Mouse (Mus musculus): Measurements from ENCODE around the gene Tmem59l. TPM values are rescaled to one million over a fixed set of nuclear protein-coding genes. Genes with fewer than 3 reads are reported as not detected.
"Not testable (repeated sequence)": the region's sequence is repeated elsewhere in the genome, so short reads cannot be mapped to it uniquely, and the experiment has no call there.

Gene Tmem59l
- polyA plus RNA-seq, 1 experiment from 2014 or later = 6.7 TPM

- no peak overlapping the region for H3K9ac ChIP-seq
- no peak overlapping the region for H3K27ac ChIP-seq (ENCODE audit: low read depth)
- H3K27me3 ChIP-seq (ENCODE audit: insufficient read depth, low read length) = no peaks in the 10 kb centered on the region
- no peak overlapping the region for H3K4me2 ChIP-seq
- H3K4me1 ChIP-seq (ENCODE audit: insufficient read depth) = no peaks in the 10 kb centered on the region
- H3K36me3 ChIP-seq (ENCODE audit: insufficient read depth) = peaks cover 38% of the 10 kb centered on the region
- no peak for DNase-seq
- TF ChIP-seq CTCF (IDR thresholded peaks at IDR 0.05; ENCODE audit: low read depth) = no peak
- WGBS = 80% methylated on average over 10 of the region's 10 CpGs
- no peak overlapping the region for H3K4me3 ChIP-seq (ENCODE audit: low read depth, low read length)
- ATAC-seq (ENCODE audit: insufficient read depth) = no peak
- H3K9me3 ChIP-seq (ENCODE audit: low read depth, low read length) = no peaks in the 10 kb centered on the region
These were observed 30.9 kb upstream of the Tmem59l start for GRCm38 (mm10) chr8:70517940-70518643.

GRCm38 (mm10) chr8:70513441-70513840, 26.3 kb upstream of the Tmem59l start:
- DNase-seq (no peak), ATAC-seq (ENCODE audit: insufficient read depth) (no peak)
- Histone ChIP-seq H3K9ac (no peak overlapping the region), H3K36me3 (ENCODE audit: insufficient read depth) (peaks cover 45% of the 10 kb centered on the region), H3K4me1 (ENCODE audit: insufficient read depth) (peaks cover 11% of the 10 kb centered on the region; the same call in 1 of the 2 replicates), H3K27ac (ENCODE audit: low read depth) (no peak overlapping the region), H3K27me3 (ENCODE audit: insufficient read depth, low read length) (no peaks in the 10 kb centered on the region), H3K4me3 (ENCODE audit: low read depth, low read length) (no peak overlapping the region), H3K9me3 (ENCODE audit: low read depth, low read length) (no peaks in the 10 kb centered on the region), H3K4me2 (no peak overlapping the region)
- no peak for TF ChIP-seq CTCF (IDR thresholded peaks at IDR 0.05; ENCODE audit: low read depth)
- WGBS = 62% methylated on average over 2 of the region's 2 CpGs

- peaks cover 11% of the 10 kb centered on the region; the same call in 1 of the 2 replicates for H3K4me1 ChIP-seq (ENCODE audit: insufficient read depth)
- no peaks in the 10 kb centered on the region for H3K9me3 ChIP-seq (ENCODE audit: low read depth, low read length)
- no peak for ATAC-seq (ENCODE audit: insufficient read depth)
- H3K27ac ChIP-seq (ENCODE audit: low read depth) = no peak overlapping the region
- no peaks in the 10 kb centered on the region for H3K27me3 ChIP-seq (ENCODE audit: insufficient read depth, low read length)
- no peak overlapping the region for H3K4me3 ChIP-seq (ENCODE audit: low read depth, low read length)
- 92% methylated on average over 11 of the region's 11 CpGs for WGBS
- no peak for DNase-seq
- no peak for TF ChIP-seq CTCF (IDR thresholded peaks at IDR 0.05; ENCODE audit: low read depth)
- no peak overlapping the region; the same call in 1 of the 2 replicates for H3K9ac ChIP-seq
- H3K4me2 ChIP-seq = no peak overlapping the region
- peaks cover 51% of the 10 kb centered on the region for H3K36me3 ChIP-seq (ENCODE audit: insufficient read depth)
These were observed 25.2 kb upstream of the Tmem59l start for GRCm38 (mm10) chr8:70512253-70512903.

GRCm38 (mm10) chr8:70511770-70512169, 24.6 kb upstream of the Tmem59l start:
- ATAC-seq (ENCODE audit: insufficient read depth) (no peak), DNase-seq (no peak)
- H3K4me1 ChIP-seq (ENCODE audit: insufficient read depth) = peaks cover 11% of the 10 kb centered on the region; the same call in 1 of the 2 replicates
- H3K36me3 ChIP-seq (ENCODE audit: insufficient read depth) = peaks cover 57% of the 10 kb centered on the region
- H3K27me3 ChIP-seq (ENCODE audit: insufficient read depth, low read length) = no peaks in the 10 kb centered on the region
- TF ChIP-seq CTCF (IDR thresholded peaks at IDR 0.05; ENCODE audit: low read depth) = no peak
- H3K27ac ChIP-seq (ENCODE audit: low read depth) = no peak overlapping the region
- WGBS = 89% methylated on average over 2 of the region's 2 CpGs
- no peaks in the 10 kb centered on the region for H3K9me3 ChIP-seq (ENCODE audit: low read depth, low read length)
- peak overlapping the region; percentile 99; the same call in 1 of the 2 replicates for H3K4me3 ChIP-seq (ENCODE audit: low read depth, low read length)
- no peak overlapping the region; the same call in 1 of the 2 replicates for H3K9ac ChIP-seq
- H3K4me2 ChIP-seq = peak overlapping the region; percentile 97

GRCm38 (mm10) chr8:70511174-70511573, 24.0 kb upstream of the Tmem59l start:
- ATAC-seq (ENCODE audit: insufficient read depth); H3K9me3 ChIP-seq (ENCODE audit: low read depth, low read length); H3K27me3 ChIP-seq (ENCODE audit: insufficient read depth, low read length); DNase-seq: not testable (repeated sequence)
- Histone ChIP-seq H3K4me3 (ENCODE audit: low read depth, low read length) (peak overlapping the region; percentile 99), H3K27ac (ENCODE audit: low read depth) (peak overlapping the region; percentile 46; the same call in 1 of the 2 replicates), H3K4me2 (peak overlapping the region; percentile 97), H3K36me3 (ENCODE audit: insufficient read depth) (peaks cover 52% of the 10 kb centered on the region), H3K9ac (peak overlapping the region; percentile 96; the same call in 1 of the 2 replicates), H3K4me1 (ENCODE audit: insufficient read depth) (peaks cover 11% of the 10 kb centered on the region; the same call in 1 of the 2 replicates)
- WGBS = 75% methylated on average over 6 of the region's 6 CpGs

- H3K4me2 ChIP-seq = peak within 1 kb of the TSS; percentile 97
- no peaks in the 10 kb centered on the region for H3K9me3 ChIP-seq (ENCODE audit: low read depth, low read length)
- ATAC-seq (ENCODE audit: insufficient read depth) = peak; percentile 77
- H3K27me3 ChIP-seq (ENCODE audit: insufficient read depth, low read length) = no peaks in the 10 kb centered on the region
- H3K27ac ChIP-seq (ENCODE audit: low read depth) = peak within 1 kb of the TSS; percentile 97
- H3K4me3 ChIP-seq (ENCODE audit: low read depth, low read length) = peak within 1 kb of the TSS; percentile 99
- H3K4me1 ChIP-seq (ENCODE audit: insufficient read depth) = peaks cover 19% of the 10 kb centered on the region
- H3K36me3 ChIP-seq (ENCODE audit: insufficient read depth) = peaks cover 48% of the 10 kb centered on the region
- DNase-seq = peak; percentile 99
- H3K9ac ChIP-seq = peak within 1 kb of the TSS; percentile 96
- no peak for TF ChIP-seq CTCF (IDR thresholded peaks at IDR 0.05; ENCODE audit: low read depth)
- under 1% methylated on average over 74 of the region's 74 CpGs for WGBS
These were observed 23.2 kb upstream of the Tmem59l start, which contains the start of gene Uba52 for GRCm38 (mm10) chr8:70510228-70510915. Gene Uba52, minus strand, starts transcription at chr8:70510801.
